In the genomic region with DNA sequence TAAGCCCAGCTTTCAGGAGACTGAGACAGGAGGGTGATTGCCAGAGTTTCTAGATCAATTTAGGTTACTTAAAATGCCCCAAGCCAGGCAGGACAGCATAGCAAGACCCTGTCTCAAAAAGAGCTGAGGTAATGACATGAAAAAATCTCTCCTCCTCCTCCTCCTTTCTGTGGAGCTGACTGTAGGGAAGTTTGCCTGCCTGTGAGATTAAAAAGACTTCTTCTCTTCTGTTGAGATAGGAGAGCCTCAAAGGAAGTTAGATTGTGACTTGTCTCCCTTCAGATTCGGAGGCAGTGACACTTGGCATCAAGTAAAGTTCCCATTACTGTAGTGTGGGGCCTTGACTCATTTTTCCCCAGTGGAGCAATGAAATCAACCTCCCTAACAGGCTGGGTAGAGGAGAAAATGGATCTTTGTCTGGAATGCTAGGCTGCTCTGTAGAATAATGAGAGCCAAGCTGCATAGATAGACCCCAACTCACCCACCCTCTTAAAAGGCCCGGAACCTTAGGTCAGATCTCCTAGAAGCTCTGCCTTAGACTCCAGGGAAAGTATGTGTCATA, we compare ENCODE assay signal across 16 mouse cellular contexts. TPM values are rescaled to one million over a fixed set of nuclear protein-coding genes. Genes with fewer than 3 reads are reported as not detected.
DNase-seq lines count a peak whose midpoint lies in the region; ATAC-seq and TF ChIP-seq lines count a peak whose summit lies in the region.
"Had no signal": no experiment of that assay in that cellular context is flagged by ENCODE, and none has a peak within 500 bp of the region (broad histone marks: within the 10 kb centered on the region; RNA-seq: fewer than 3 reads in every experiment).

No protein-coding gene starts in this region.

- 0 out of 2 replicates have a peak overlapping the region, but pooled peaks have one; percentile 9 for H3K27ac ChIP-seq in forebrain, embryonic 12.5 days
- H3K27ac ChIP-seq in forebrain, embryonic 16.5 days (ENCODE audit: low read length) = no peak overlapping the region
- H3K27ac ChIP-seq in limb, embryonic 12.5 days = 0 out of 2 replicates have a peak overlapping the region, but pooled peaks have one; percentile 35
- H3K27ac ChIP-seq in limb, embryonic 10.5 days = no peak overlapping the region
- H3K27ac ChIP-seq in embryonic facial prominence, embryonic 14.5 days (replicated peaks; ENCODE audit: low read depth, low read length) = 0 out of 2 replicates have a peak overlapping the region, but pooled peaks have one; percentile 44
- H3K27ac ChIP-seq in liver, postnatal 0 days (ENCODE audit: low read depth) = peak overlapping the region; percentile 71
- H3K27ac ChIP-seq: hindbrain, embryonic 14.5 days had no signal

- TF ChIP-seq EP300 in liver, postnatal 0 days (IDR thresholded peaks at IDR 0.05; ENCODE audit: low read depth) = no peak

- WGBS in forebrain, embryonic 12.5 days = 89% methylated on average over 2 of the region's 2 CpGs
- WGBS in forebrain, embryonic 16.5 days = 76% methylated on average over 2 of the region's 2 CpGs
- WGBS in limb, embryonic 12.5 days = 85% methylated on average over 2 of the region's 2 CpGs
- 87% methylated on average over 2 of the region's 2 CpGs for WGBS in limb, embryonic 10.5 days
- 79% methylated on average over 2 of the region's 2 CpGs for WGBS in embryonic facial prominence, embryonic 14.5 days
- WGBS in liver, postnatal 0 days (ENCODE audit: insufficient replicate concordance) = 53% methylated on average over 2 of the region's 2 CpGs

- no peak for ATAC-seq in forebrain, embryonic 12.5 days (ENCODE audit: low FRiP score)
- no peak for ATAC-seq in forebrain, embryonic 16.5 days
- no peak for ATAC-seq in limb, embryonic 12.5 days (ENCODE audit: insufficient number of reproducible peaks, insufficient read depth, low FRiP score, low TSS enrichment, low read depth)
- no peak for ATAC-seq in embryonic facial prominence, embryonic 14.5 days (ENCODE audit: low read depth)
- ATAC-seq in liver, postnatal 0 days = no peak
- ATAC-seq: Patski had no signal

- no peak overlapping the region for H3K4me3 ChIP-seq in forebrain, embryonic 12.5 days (replicated peaks)
- no peak overlapping the region for H3K4me3 ChIP-seq in forebrain, embryonic 16.5 days (replicated peaks; ENCODE audit: low read length)
- H3K4me3 ChIP-seq in limb, embryonic 12.5 days (replicated peaks) = no peak overlapping the region
- no peak overlapping the region for H3K4me3 ChIP-seq in limb, embryonic 10.5 days
- no peak overlapping the region for H3K4me3 ChIP-seq in embryonic facial prominence, embryonic 14.5 days (ENCODE audit: low read depth, low read length)
- peak overlapping the region; percentile 85 for H3K4me3 ChIP-seq in liver, postnatal 0 days (ENCODE audit: low read depth, low read length)

- no peaks in the 10 kb centered on the region for H3K27me3 ChIP-seq in forebrain, embryonic 12.5 days
- H3K27me3 ChIP-seq in forebrain, embryonic 16.5 days (replicated peaks; ENCODE audit: control insufficient read depth, insufficient read depth, low read length) = no peaks in the 10 kb centered on the region
- H3K27me3 ChIP-seq in limb, embryonic 12.5 days = no peaks in the 10 kb centered on the region
- H3K27me3 ChIP-seq in limb, embryonic 10.5 days (ENCODE audit: low read depth, poor library complexity, severe bottlenecking) = no peaks in the 10 kb centered on the region
- no peaks in the 10 kb centered on the region for H3K27me3 ChIP-seq in embryonic facial prominence, embryonic 14.5 days (replicated peaks; ENCODE audit: control insufficient read depth, insufficient read depth, low read length)
- no peaks in the 10 kb centered on the region for H3K27me3 ChIP-seq in liver, postnatal 0 days (ENCODE audit: insufficient read depth, low read length)
- H3K27me3 ChIP-seq: Patski had no signal

- peaks cover 9% of the 10 kb centered on the region for H3K36me3 ChIP-seq in forebrain, embryonic 12.5 days (replicated peaks)
- no peaks in the 10 kb centered on the region for H3K36me3 ChIP-seq in forebrain, embryonic 16.5 days (ENCODE audit: control insufficient read depth, insufficient read depth)
- peaks cover 14% of the 10 kb centered on the region for H3K36me3 ChIP-seq in limb, embryonic 12.5 days
- peaks cover 21% of the 10 kb centered on the region for H3K36me3 ChIP-seq in limb, embryonic 10.5 days
- H3K36me3 ChIP-seq in embryonic facial prominence, embryonic 14.5 days (ENCODE audit: control insufficient read depth, insufficient read depth, low read length) = peaks cover 8% of the 10 kb centered on the region
- peaks cover 9% of the 10 kb centered on the region for H3K36me3 ChIP-seq in liver, postnatal 0 days (replicated peaks; ENCODE audit: insufficient read depth, low read length)

- H3K4me2 ChIP-seq in forebrain, embryonic 12.5 days = no peak overlapping the region
- no peak overlapping the region for H3K4me2 ChIP-seq in forebrain, embryonic 16.5 days (ENCODE audit: low read length)
- H3K4me2 ChIP-seq in limb, embryonic 12.5 days = no peak overlapping the region
- 0 out of 2 replicates have a peak overlapping the region, but pooled peaks have one; percentile 10 for H3K4me2 ChIP-seq in embryonic facial prominence, embryonic 14.5 days (ENCODE audit: low read depth, low read length)
- H3K4me2 ChIP-seq in liver, postnatal 0 days (ENCODE audit: low read depth, low read length) = peak overlapping the region; percentile 74
- H3K4me2 ChIP-seq: hindbrain, embryonic 14.5 days had no signal

- no peaks in the 10 kb centered on the region for H3K9me3 ChIP-seq in forebrain, embryonic 12.5 days
- no peaks in the 10 kb centered on the region for H3K9me3 ChIP-seq in forebrain, embryonic 16.5 days (ENCODE audit: control insufficient read depth, low read length)
- H3K9me3 ChIP-seq in limb, embryonic 12.5 days = no peaks in the 10 kb centered on the region
- no peaks in the 10 kb centered on the region for H3K9me3 ChIP-seq in limb, embryonic 10.5 days (replicated peaks)
- H3K9me3 ChIP-seq in embryonic facial prominence, embryonic 14.5 days (ENCODE audit: control insufficient read depth, low read length) = no peaks in the 10 kb centered on the region
- H3K9me3 ChIP-seq in liver, postnatal 0 days (ENCODE audit: low read length) = no peaks in the 10 kb centered on the region

- no peak for DNase-seq in limb, embryonic 10.5 days (ENCODE audit: low spot score)
- no peak for DNase-seq in embryonic facial prominence, embryonic 14.5 days (ENCODE audit: low spot score)
- no peak for DNase-seq in liver, postnatal 0 days
- DNase-seq in thymus, postnatal 10 days (ENCODE audit: low spot score in 2 of 2) = no peak
- no peak for DNase-seq in right cerebral cortex, postnatal 36 days (ENCODE audit: low spot score in 2 of 2)
- DNase-seq: adrenal gland, postnatal 14 days; cerebellum, postnatal 14 days; lung, postnatal 10 days; thymus, postnatal 14 days had no signal

- TF ChIP-seq CTCF in liver, postnatal 0 days (IDR thresholded peaks at IDR 0.05; ENCODE audit: low read depth) = no peak

- H3K9ac ChIP-seq in forebrain, embryonic 12.5 days = no peak overlapping the region
- H3K9ac ChIP-seq in forebrain, embryonic 16.5 days (replicated peaks; ENCODE audit: low read depth, low read length) = no peak overlapping the region
- H3K9ac ChIP-seq in limb, embryonic 12.5 days (replicated peaks) = no peak overlapping the region
- no peak overlapping the region for H3K9ac ChIP-seq in embryonic facial prominence, embryonic 14.5 days (ENCODE audit: low read depth, low read length)
- peak overlapping the region; percentile 40 for H3K9ac ChIP-seq in liver, postnatal 0 days (replicated peaks)
- H3K9ac ChIP-seq: hindbrain, embryonic 14.5 days had no signal

- peaks cover 38% of the 10 kb centered on the region for H3K4me1 ChIP-seq in forebrain, embryonic 12.5 days
- H3K4me1 ChIP-seq in forebrain, embryonic 16.5 days (replicated peaks; ENCODE audit: control insufficient read depth, insufficient read depth, low read length) = peaks cover 44% of the 10 kb centered on the region
- H3K4me1 ChIP-seq in limb, embryonic 12.5 days (replicated peaks) = peaks cover 58% of the 10 kb centered on the region
- H3K4me1 ChIP-seq in limb, embryonic 10.5 days = peaks cover 49% of the 10 kb centered on the region
- H3K4me1 ChIP-seq in embryonic facial prominence, embryonic 14.5 days (ENCODE audit: control insufficient read depth, insufficient read depth, low read length) = peaks cover 42% of the 10 kb centered on the region
- peaks cover 71% of the 10 kb centered on the region for H3K4me1 ChIP-seq in liver, postnatal 0 days (ENCODE audit: insufficient read depth)

RNA-seq across cellular contexts. Expression of gene Adipor1, which starts 3.3 kb away (rescaled TPM):
- 61.1 and 65.1 TPM in 2 replicates for polyA plus RNA-seq in forebrain, embryonic 12.5 days (2016; fragmentation: Nextera tagmentation; extraction: Ambion mirVana)
- 63.9 and 65.5 TPM in 2 replicates for polyA plus RNA-seq in forebrain, embryonic 16.5 days (2015; fragmentation: Nextera tagmentation; extraction: Ambion mirVana)
- polyA plus RNA-seq in limb, embryonic 12.5 days (2016; fragmentation: Nextera tagmentation; extraction: Ambion mirVana) = 80.7 and 86.4 TPM in 2 replicates
- polyA plus RNA-seq in limb, embryonic 10.5 days (2016; fragmentation: Nextera tagmentation; extraction: Ambion mirVana) = 79.8 and 85.0 TPM in 2 replicates
- polyA plus RNA-seq in embryonic facial prominence, embryonic 14.5 days (2014; fragmentation: Nextera tagmentation; extraction: Ambion mirVana) = 97.2 and 102 TPM in 2 replicates
- polyA plus RNA-seq in liver, postnatal 0 days (2015; fragmentation: Nextera tagmentation; extraction: Ambion mirVana) = 93.5 and 98.9 TPM in 2 replicates

RNA-seq across cellular contexts. Expression of gene Cyb5r1, which starts 13.1 kb away (rescaled TPM):
- 19.2 and 21.5 TPM in 2 replicates for polyA plus RNA-seq in forebrain, embryonic 12.5 days (2016; fragmentation: Nextera tagmentation; extraction: Ambion mirVana)
- 20.3 and 23.3 TPM in 2 replicates for polyA plus RNA-seq in forebrain, embryonic 16.5 days (2015; fragmentation: Nextera tagmentation; extraction: Ambion mirVana)
- polyA plus RNA-seq in limb, embryonic 12.5 days (2016; fragmentation: Nextera tagmentation; extraction: Ambion mirVana) = 42.6 and 44.0 TPM in 2 replicates
- polyA plus RNA-seq in limb, embryonic 10.5 days (2016; fragmentation: Nextera tagmentation; extraction: Ambion mirVana) = 41.6 and 44.4 TPM in 2 replicates
- 29.9 and 31.5 TPM in 2 replicates for polyA plus RNA-seq in embryonic facial prominence, embryonic 14.5 days (2014; fragmentation: Nextera tagmentation; extraction: Ambion mirVana)
- 7.7 and 8.2 TPM in 2 replicates for polyA plus RNA-seq in liver, postnatal 0 days (2015; fragmentation: Nextera tagmentation; extraction: Ambion mirVana)

RNA-seq across cellular contexts. Expression of gene 4933406M09Rik, which starts 32.8 kb away (rescaled TPM):
- polyA plus RNA-seq in forebrain, embryonic 12.5 days (2016; fragmentation: Nextera tagmentation; extraction: Ambion mirVana) = not detected in 2 replicates
- polyA plus RNA-seq in forebrain, embryonic 16.5 days (2015; fragmentation: Nextera tagmentation; extraction: Ambion mirVana) = not detected in 2 replicates
- not detected in 2 replicates for polyA plus RNA-seq in limb, embryonic 12.5 days (2016; fragmentation: Nextera tagmentation; extraction: Ambion mirVana)
- not detected in 2 replicates for polyA plus RNA-seq in limb, embryonic 10.5 days (2016; fragmentation: Nextera tagmentation; extraction: Ambion mirVana)
- not detected in 2 replicates for polyA plus RNA-seq in embryonic facial prominence, embryonic 14.5 days (2014; fragmentation: Nextera tagmentation; extraction: Ambion mirVana)
- not detected in 2 replicates for polyA plus RNA-seq in liver, postnatal 0 days (2015; fragmentation: Nextera tagmentation; extraction: Ambion mirVana)
- polyA plus RNA-seq: C2C12; hindbrain, embryonic 14.5 days; kidney, embryonic 16.5 days; Patski had no signal

RNA-seq across cellular contexts. Expression of gene Klhl12, which starts 36.8 kb away (rescaled TPM):
- 33.2 and 34.1 TPM in 2 replicates for polyA plus RNA-seq in forebrain, embryonic 12.5 days (2016; fragmentation: Nextera tagmentation; extraction: Ambion mirVana)
- polyA plus RNA-seq in forebrain, embryonic 16.5 days (2015; fragmentation: Nextera tagmentation; extraction: Ambion mirVana) = 42.5 and 44.6 TPM in 2 replicates
- 35.0 and 37.8 TPM in 2 replicates for polyA plus RNA-seq in limb, embryonic 12.5 days (2016; fragmentation: Nextera tagmentation; extraction: Ambion mirVana)
- polyA plus RNA-seq in limb, embryonic 10.5 days (2016; fragmentation: Nextera tagmentation; extraction: Ambion mirVana) = 41.6 and 43.7 TPM in 2 replicates
- 24.6 and 24.7 TPM in 2 replicates for polyA plus RNA-seq in embryonic facial prominence, embryonic 14.5 days (2014; fragmentation: Nextera tagmentation; extraction: Ambion mirVana)
- 12.3 and 13.2 TPM in 2 replicates for polyA plus RNA-seq in liver, postnatal 0 days (2015; fragmentation: Nextera tagmentation; extraction: Ambion mirVana)

RNA-seq across cellular contexts. Expression of gene Tmem183a, which starts 56.7 kb away (rescaled TPM):
- polyA plus RNA-seq in forebrain, embryonic 12.5 days (2016; fragmentation: Nextera tagmentation; extraction: Ambion mirVana) = 130 and 131 TPM in 2 replicates
- 150 and 151 TPM in 2 replicates for polyA plus RNA-seq in forebrain, embryonic 16.5 days (2015; fragmentation: Nextera tagmentation; extraction: Ambion mirVana)
- polyA plus RNA-seq in limb, embryonic 12.5 days (2016; fragmentation: Nextera tagmentation; extraction: Ambion mirVana) = 96.6 and 99.3 TPM in 2 replicates
- polyA plus RNA-seq in limb, embryonic 10.5 days (2016; fragmentation: Nextera tagmentation; extraction: Ambion mirVana) = 118 TPM in 2 replicates
- 75.3 and 78.0 TPM in 2 replicates for polyA plus RNA-seq in embryonic facial prominence, embryonic 14.5 days (2014; fragmentation: Nextera tagmentation; extraction: Ambion mirVana)
- polyA plus RNA-seq in liver, postnatal 0 days (2015; fragmentation: Nextera tagmentation; extraction: Ambion mirVana) = 44.1 and 46.1 TPM in 2 replicates

Comparison
In these comparisons a context has a peak if more than half of its experiments do, and no peak if none do; other contexts are left out.
1. H3K27ac ChIP-seq: peak in forebrain, embryonic 12.5 days (single experiment), limb, embryonic 12.5 days (single experiment), embryonic facial prominence, embryonic 14.5 days (single experiment) and liver, postnatal 0 days (single experiment); none in forebrain, embryonic 16.5 days (single experiment) and limb, embryonic 10.5 days (single experiment).
2. H3K4me2 ChIP-seq: peak in embryonic facial prominence, embryonic 14.5 days (single experiment) and liver, postnatal 0 days (single experiment); none in forebrain, embryonic 12.5 days (single experiment), forebrain, embryonic 16.5 days (single experiment) and limb, embryonic 12.5 days (single experiment).